Mouse (Mus musculus) kidney, adult 8-10 months (tissue): Measurements from ENCODE around the gene Dhrs11.
"Not testable (repeated sequence)": the region's sequence is repeated elsewhere in the genome, so short reads cannot be mapped to it uniquely, and the experiment has no call there.

Source experiments
- DNase-seq, 2 experiments: peaks; one replicate each; pipeline ENCODE4 v3.0.0; 2022

The Dhrs11 gene

DNA sequence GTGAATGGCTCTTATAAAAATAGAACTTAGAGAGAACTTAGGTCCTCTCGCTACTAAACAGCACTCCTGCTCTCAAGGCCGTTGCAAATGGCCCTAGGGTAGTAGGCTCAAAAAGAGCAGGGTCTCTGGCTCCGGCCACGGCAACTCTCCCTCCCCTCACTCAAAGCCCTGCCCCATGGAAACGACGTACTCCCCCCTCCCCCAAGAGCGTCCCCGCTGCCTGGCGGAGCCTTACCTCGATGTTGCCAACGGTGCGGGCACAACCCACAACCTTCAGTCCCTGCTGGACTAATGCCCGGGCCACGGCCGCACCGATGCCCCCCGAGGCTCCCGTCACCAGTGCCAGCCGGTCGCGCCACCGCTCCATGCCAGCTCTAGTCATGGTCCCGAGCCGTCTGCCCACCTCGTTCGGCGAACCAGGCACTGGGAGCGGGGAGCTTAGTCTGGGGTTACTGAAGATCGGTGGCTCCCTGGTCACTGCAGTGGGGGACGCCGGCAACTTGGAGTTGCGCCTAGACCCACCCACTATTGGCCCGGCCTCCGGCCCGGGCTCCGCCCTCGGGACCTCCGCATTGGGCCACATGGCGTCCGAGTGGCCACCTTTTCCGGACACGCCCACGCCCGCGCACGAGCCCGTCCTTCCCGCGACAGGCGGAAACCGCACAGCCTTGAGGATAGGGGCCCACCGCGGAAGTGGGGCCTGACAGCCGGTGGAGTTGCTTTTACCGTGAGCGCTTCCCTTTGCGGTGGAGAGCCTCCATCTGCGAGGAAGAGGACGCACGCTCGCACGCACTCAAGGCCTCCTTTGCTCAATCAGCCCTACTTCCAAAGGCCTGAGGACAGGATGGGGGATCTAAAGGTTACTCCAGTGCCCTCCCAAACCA, at the start of gene Dhrs11:
TSS of gene Dhrs11 (minus strand) at position 479 of the 884 bp plus-strand sequence.
- peak; percentile 95 to 96 for DNase-seq

DNA sequence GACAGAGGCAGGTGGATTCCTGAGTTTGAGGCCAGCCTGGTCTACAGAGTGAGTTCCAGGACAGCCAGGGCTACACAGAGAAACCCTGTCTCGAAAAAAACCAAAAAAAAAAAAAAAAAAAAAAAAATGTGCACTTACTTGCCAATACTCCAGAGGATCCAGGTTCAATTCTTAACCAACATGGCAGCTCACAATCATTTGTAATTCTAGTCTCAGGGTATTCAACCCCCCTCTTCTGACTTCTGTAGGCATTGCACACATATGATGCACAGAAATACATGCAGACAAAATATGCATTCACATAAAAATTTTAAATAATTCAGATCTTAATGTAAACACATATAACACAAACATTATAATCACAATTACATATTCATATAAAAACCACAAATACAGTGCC, 47.2 kb upstream of the Dhrs11 start:
- DNase-seq, result not testable (repeated sequence)

DNA sequence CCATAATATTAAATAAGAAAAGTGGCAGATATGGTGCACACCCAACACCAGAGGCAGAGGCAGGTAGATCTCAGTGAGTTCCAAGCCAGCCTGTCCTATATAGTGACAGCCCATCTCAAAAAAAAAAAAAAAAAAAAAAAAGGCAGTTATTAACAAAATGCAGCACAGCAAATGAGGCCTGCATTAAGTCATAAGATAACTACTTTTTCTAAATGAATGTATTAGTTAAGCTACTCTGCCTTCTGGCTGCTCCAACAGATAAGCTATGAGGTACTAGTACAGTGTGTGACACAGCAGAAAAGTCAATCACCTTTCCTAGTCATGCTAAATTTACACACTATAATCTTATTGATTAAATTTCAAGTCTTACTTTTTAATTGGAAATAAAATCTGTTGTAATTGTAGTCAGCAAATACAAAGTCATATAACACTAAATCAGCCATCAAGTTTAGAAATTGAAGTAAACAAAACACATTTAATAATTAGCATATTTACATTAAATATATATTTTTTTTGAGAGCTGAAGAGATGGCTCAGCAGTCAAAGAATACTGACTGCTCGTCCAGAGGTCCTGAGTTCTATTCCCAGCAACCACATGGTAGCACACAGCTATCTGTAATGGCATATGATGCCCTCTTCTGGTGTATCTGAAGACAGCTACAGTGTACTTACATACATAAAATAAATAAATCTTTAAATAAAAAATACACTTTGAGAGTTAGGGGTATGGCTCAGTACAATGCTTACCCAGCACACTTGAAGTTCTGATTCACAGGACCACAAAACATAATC, 44.4 kb upstream of the Dhrs11 start:
- DNase-seq, result no peak

DNA sequence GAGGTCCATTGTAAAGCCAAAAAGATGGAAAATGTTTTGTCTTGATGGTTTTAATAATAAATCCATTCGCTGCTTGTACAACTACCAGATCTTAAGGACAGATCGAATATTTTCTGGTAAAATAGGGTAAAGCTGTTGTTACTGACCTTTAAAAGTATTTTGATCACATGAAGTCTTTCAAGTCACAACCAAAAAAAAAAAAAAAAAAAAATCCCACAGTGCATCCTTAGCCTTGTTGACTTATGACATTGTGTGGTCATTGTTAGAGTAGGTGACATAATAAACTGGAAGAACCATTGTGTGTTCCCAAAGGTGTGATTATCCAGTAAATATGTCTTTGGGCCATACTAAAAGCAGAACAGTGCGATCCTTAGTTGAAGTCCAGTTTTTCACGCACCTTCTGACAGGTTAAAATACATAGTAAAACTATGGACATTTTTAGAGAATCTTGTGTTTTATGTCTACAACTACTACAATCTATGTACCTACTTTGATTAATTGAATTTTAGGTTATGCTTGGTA, 42.8 kb upstream of the Dhrs11 start:
- no peak for DNase-seq

DNA sequence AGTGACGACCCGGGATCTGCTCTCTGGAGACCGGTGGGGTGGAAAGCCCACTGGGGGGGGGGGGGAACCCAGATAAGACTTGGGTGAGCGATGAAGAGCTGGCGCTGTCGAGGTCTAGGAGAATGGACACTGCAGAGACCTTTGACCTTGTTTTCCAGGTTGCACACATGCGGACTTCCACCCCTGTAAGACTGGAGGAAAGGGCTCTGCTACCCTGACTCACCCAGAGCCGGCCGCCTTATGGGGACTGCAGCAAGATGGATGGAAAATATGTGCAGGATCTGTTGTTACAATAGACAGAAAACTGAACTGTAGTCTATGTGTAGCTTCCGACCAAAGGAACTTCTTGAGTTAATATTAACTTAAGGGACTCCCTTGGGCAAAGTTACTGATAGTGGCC, 42.3 kb upstream of the Dhrs11 start:
- peak; percentile 64 to 67 for DNase-seq

DNA sequence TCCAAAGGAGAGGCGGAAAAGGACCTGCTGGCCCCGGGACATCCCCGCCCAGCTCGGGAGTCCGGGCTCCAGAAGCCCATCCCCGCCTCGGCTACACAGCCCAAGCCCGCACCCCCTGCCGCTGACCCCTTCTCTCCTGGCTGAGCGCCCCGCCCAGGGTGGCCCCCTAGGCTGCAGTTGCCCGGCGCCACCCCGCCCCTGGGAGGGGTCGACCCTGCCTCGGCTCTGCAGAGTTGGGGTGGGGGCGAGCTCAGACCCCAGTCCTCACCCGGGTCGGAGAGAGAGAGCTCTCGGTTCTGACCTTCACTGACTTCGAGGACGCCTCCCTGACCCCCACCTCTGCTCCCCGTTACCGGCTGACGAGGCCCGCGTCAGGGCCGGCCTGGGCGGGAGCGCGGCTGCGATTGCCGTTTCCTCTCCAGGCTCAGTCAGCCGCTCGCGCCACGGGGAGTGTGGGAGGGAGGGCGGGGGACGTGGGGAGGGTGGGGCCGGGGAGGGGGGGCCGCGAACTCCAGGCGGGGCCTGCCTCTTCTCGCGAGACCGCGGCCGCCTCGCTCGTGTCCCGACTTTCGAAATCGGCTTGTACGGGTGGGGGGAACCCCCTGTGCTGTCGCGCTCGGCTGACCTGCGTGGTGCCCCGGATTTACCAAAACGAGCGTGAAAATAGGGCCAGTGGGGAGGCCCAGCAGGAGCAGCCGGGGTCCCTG, 41.7 kb upstream of the Dhrs11 start, which contains the start of gene Ggnbp2:
TSS of gene Ggnbp2 (minus strand) at position 481 of the 707 bp plus-strand sequence.
- DNase-seq, result peak; percentile 89

DNA sequence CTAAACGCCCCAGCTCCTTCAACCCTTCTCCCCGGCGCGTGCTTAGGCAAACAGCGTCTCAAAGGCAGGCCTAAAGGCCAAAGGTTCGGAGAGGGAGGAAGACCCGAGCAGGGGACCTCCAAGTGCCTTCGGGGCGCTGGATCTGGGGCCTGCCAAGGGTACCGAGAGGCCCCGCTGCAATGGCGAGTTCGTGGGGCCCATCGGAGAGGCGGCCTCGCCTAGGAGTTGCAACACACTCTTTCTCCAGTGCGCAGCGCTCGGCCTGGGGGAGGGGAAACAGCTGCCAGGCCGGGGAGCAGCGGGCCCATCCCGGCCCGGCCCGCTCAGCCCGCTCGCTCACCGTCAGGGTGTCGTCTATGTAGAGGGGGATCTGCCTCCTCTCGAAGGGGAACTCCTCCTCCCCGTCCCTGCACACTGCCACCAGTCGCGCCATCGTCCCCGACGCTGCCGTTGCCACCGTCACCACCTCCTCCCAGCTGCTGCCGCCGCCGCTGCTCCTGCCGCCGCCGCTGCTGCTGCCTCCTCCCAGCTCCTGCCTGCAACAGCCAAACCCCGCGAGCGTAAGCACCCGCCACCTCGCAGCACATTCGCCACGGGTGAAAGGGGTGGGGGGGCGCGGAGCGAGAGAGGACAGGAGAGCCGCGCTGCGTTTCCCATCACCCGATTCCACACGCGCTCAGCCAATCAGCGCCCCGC, 40.9 kb upstream of the Dhrs11 start:
- peak; percentile 93 to 94 for DNase-seq

DNA sequence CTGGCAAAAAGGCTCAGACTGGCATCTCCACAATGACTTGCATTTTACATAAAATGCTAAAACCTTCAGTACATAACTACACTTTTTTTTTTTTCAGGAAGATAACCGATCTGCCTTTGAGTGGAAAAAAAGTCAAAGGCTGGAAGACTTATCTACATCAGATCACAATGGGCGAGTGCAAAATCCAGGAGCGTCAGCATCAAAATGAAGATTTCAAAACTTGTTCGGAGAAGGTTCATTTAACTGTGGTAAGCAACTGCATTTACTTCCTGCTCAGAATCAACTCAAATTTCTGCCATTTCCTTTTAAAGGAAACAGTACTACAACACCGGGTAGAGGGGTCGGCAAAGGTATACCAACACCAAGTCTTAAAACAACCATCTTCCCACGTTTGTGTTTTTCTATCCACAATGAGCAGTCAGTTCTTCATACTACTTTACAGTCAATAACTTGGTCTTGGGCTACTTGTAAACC, 40.0 kb upstream of the Dhrs11 start:
- DNase-seq, result no peak

DNA sequence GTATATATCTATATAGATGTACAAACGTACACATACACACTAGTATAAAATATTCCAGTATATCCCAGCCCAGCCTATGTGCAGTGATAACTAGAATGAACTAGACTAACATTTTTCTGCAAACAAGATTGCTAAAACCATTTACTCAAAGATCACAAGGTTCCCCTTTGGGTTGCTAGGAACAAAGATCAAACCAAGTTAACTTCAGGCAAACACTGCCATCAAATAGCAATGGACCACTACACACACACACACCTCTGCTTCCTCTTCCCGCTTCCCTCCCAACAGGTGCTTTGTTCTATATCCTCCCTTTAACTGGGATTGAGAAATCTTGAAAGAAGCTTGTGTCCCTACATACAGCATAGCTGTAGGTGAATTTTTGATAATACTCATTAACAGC, 38.8 kb upstream of the Dhrs11 start:
- DNase-seq, result peak in 1 of 2 experiments; percentile 24

DNA sequence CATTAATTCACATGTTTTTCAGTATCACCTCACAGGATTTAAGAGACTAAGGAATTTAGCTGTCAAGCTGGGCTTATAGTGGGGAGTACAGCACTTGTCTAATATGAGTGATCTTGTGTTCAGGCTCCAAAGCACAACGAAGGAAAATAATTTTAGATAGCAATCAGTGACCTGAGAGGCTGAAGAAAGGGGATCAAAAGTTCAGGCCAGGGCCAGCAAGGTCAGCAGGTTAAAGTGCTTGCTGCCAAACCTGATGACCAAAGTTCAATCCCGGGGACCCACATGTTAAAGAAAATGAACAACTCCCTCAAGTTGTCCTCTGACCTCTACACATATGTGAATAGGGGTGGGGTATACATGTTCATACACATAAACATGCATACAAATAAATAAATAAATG, 36.5 kb upstream of the Dhrs11 start:
- DNase-seq, result peak; percentile 38 to 53

DNA sequence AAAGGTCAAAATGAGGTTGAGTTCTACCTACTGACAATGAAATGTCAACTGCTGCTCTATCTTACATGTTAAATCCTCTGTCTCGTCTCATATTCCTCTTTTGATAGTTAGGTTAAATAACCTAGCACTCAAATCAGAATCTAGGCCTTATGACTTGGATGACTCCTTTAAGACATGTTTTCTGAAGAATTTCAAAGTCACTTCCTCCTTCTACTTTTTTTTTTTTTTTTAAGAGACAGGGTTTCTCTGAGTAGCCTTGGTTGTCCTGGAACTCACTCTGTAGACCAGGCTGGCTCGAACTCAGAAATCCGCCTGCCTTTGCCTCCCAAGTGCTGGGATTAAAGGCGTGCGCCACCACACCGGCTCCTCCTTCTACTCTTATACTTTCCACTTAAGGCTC, 26.5 kb upstream of the Dhrs11 start:
- DNase-seq, result no peak

DNA sequence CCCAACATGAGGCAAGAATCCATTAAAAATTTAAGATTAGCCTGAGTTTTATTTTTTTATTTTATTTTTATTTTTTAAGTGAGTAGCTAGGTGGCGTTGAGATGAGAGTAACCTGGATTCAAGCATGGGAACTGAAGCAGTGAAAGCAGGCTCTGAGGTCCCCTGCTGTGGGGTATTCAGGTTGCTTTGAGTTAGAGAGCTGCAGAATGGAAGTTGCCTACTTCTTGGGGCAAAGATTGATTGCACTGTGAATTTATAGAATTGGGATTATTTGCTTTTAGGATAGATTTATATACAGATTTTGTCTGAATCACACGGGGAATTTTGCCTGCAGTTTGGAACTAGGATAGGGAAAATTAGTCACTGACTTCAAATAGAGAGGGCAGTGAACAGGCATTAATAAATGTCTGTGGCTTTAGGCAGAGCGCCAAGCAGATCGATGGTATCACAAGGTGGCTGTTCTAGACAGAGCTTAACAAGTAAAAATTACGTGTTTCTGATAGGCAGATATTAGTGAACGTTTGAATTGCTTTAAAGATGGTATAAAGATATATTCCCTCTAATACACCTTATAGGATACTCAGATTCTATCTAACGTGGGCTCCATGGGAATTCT, 18.8 kb upstream of the Dhrs11 start:
- no peak for DNase-seq

DNA sequence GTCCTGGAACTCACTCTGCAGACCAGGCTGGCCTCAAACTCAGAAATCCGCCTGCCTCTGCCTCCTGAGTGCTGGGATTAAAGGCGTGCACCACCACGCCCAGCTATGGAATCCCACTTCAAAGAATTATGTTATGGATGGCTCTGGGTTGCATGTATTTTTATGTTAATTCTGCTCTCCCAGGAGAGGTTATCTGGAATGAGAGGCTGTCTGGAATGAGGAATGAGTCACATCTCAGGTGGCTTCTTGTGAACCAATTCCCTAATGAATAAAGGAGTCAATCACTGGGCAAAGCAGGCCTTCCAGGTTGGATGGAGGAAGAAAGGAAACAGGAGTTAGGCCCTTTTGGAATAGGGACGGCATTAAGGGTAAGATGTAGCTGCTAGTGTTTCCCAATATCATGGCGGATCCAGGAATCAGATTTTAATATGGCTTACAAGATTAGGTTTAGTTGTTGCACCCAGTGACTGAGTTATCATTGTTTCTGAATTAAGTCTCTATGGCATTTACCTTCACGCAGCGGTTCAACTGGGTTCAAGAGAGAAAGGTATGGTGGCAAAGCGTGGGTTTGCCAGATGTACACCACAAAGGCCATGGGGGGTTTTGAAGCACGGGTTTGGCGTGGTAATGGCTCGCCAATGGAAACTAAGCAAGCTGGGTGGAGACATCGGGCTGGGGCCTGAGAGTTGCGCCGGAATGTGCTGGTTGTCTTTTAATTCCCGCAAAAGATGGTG, 18.1 kb upstream of the Dhrs11 start:
- DNase-seq, result no peak

DNA sequence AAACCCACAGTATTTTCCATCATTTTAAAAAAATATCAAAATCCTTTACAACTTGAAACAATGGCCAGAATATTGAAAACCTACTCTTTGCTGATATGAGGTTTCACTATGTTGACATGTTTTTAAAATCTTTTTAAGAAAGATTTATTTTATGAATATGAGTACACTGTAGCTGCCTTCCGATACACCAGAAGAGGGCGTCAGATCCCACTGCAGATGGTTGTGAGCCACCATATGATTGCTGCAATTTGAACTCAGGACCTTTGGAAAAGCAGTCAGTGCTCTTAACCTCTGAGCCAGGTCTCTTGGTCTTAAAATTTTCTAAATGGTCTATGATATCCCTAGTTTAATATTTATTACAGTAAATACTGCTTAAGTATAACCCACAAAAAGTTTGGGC, 10.5 kb upstream of the Dhrs11 start:
- DNase-seq, result no peak

DNA sequence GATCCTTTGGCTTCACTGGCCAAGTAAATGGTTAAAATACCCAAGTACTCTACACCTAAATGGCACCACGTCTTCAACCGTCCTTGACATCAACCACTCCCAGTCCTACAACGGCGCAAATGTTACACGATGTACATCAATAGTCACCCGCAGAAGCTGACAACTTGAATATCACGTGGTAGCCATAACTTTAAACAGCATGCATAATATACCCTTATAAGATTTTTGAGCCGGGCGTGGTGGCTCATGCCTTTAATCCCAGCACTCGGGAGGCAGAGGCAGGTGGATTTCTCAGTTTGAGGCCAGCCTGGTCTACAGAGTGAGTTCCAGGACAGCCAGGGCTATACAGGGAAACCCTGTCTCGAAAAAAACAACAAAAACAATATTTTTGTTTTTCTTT, 701 bp upstream of the Dhrs11 start:
- DNase-seq, result not testable (repeated sequence)

DNA sequence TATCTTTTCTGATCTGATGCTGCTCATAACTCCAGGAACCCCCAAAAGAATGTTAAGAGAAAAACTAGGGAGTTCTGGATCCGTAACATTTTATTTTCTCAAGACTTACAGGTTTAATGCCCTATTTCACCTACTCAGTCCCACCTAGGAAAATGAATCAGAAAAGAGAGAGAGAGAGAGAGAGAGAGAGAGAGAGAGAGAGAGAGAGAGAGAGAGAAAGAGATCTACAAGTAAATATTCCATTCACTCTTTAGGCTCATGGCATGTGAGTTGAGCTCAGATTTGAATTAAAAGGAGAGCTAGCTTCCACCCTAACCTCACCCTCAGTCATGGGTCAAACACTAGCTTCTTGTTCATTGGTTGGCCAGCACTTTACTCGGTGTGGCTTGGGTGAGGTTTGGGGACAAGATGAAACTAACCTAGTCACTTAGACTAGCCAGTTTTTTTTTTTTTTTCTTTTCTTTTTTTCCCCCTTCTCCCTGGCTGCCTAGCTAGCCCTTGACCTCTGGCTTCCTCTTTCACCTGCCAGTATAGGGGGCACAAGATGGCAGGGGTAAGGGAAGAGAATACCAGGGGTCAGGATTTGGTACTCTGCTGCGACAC, 792 bp downstream of the Dhrs11 start:
- DNase-seq, result no peak

DNA sequence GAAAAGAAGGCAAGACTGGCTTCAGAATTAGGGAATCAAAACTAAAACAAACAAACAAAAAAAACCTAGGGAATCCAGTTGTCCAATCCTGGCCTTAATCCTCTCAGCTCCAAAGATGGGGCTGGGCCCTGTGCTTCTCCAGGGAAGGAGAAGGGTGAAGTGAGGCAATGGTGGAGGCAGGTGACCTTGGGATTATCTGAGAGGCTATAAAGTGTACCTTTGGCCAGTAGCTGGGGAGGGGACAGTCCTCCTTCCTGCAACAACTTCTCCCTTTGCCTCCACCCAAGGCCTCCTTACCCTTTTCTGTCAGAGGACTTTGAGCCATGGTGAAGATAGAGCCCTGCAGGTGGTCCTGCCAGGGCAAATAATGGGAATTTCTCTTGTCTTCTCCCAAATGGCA, 1.3 kb downstream of the Dhrs11 start:
- DNase-seq, result no peak

DNA sequence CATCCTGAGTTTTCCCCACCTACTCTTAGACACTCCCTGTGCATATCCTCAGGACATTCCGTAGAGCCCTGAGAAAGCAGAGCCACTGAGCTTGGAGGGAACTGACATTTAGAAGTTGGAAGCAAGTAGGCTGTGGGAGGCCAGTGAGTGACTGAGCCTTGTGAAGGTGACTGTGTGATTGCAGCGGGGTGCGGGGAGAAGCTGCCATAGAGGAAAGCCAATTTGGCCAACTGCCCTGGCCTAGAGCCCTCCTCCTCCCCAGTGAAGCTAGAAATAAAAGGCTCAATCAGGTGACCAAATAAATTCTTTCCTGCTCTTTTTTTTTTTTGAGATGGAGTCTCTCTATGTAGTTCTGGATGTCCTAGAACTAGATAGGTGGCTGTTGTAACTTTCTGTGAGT, 2.6 kb downstream of the Dhrs11 start:
- peak; percentile 84 to 87 for DNase-seq

DNA sequence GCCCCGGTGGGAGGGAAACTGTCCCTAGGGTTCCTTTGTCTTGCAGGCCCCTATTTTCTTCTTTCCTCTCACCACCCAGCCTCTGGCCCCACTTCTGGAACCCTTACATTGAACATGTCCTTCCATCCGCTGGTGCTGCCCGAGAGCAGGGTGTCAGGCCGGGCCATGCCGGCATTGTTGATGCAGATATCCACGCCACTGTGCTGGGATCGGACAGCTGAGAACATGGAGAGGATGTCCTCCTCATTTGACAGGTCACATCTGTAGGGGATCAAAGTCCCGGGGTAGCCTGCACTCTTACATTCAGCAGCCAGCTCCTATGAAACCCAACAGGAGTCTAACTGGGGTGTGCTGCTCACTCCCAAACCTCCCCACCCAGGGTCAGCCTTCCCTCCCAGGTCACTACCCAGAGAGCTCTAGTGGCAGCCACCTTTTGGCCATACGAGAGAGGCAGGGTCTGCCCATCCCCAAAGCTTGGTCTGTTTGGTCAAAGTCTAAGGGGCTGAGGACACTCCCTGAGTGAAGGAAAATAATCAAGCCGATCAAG, 3.5 kb downstream of the Dhrs11 start:
- no peak for DNase-seq

DNA sequence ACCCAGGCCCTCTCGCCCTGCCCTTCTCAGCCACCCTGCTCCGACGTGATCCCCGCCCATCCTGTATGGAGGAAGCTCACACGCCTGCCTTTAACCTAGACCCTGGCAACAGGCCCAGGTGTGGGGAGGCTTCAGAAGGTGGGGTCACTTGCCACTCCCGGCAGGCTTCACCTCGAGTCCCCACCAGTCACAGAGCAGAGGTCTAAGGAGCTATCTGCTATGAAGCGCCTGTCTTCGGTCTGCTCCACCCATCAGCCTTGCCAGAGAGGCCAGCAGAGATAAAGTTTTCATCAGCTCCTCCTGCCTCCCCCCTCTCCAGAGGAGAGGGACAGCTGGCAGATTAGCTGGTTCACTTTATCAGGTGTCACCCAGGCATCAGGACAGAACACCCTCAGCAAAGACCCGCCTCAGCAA, 5.3 kb downstream of the Dhrs11 start:
- no peak for DNase-seq
